Mouse (Mus musculus): Measurements from ENCODE around the gene Sike1. TPM values are rescaled to one million over a fixed set of nuclear protein-coding genes. Genes with fewer than 3 reads are reported as not detected.

Gene Sike1
- total RNA-seq, 4 experiments from 2014 or later: 56.5 to 60.9 (median 59.3) TPM

GRCm38 (mm10) chr3:103020943-103021638 lies 25.6 kb downstream of the Sike1 start:
- peak; percentile 88 for DNase-seq (ENCODE audit: low spot score)

GRCm38 (mm10) chr3:103026174-103026573 lies 30.7 kb downstream of the Sike1 start:
- DNase-seq (ENCODE audit: low spot score): no peak

- no peak for DNase-seq (ENCODE audit: low spot score)
Observed at GRCm38 (mm10) chr3:103040285-103040684, 44.8 kb downstream of the Sike1 start.

GRCm38 (mm10) chr3:103040861-103041379 lies 45.4 kb downstream of the Sike1 start:
- no peak for DNase-seq (ENCODE audit: low spot score)

- DNase-seq (ENCODE audit: low spot score): no peak
Observed at GRCm38 (mm10) chr3:103056016-103056595, 60.6 kb downstream of the Sike1 start.

GRCm38 (mm10) chr3:103057752-103058151 lies 62.2 kb downstream of the Sike1 start:
- no peak for DNase-seq (ENCODE audit: low spot score)

Other genes with a start within 250 kb of the Sike1 start
- gene Tshb, start 213.0 kb upstream of the Sike1 start, total RNA-seq (2022): not detected
- not detected for gene Sycp1, start 59.6 kb upstream of the Sike1 start, total RNA-seq (2022)
- not detected for gene Nr1h5, start 31.6 kb upstream of the Sike1 start, total RNA-seq (2022)
- 100 to 1,000 TPM; 544 to 568 (median 560) TPM for gene Csde1, start 24.7 kb downstream of the Sike1 start, total RNA-seq (2022)
- 10 to 100 TPM; 33.4 to 44.8 (median 36.6) TPM for gene Nras, start 62.6 kb downstream of the Sike1 start, total RNA-seq (2022)
- 1 to 10 TPM in 1 of 4 experiments, under 1 TPM in 3; 0.37 to 1.3 (median 0.64) TPM for gene Ampd1, start 78.3 kb downstream of the Sike1 start, total RNA-seq (2022)
- 1 to 10 TPM; 1.5 to 1.8 (median 1.7) TPM for gene Dennd2c, start 106.9 kb downstream of the Sike1 start, total RNA-seq (2022)
- 10 to 100 TPM; 42.4 to 55.0 (median 49.6) TPM for gene Bcas2, start 175.9 kb downstream of the Sike1 start, total RNA-seq (2022)